Comparison of ENCODE assay signal across 9 mouse cellular contexts in genomic region chr7:19160115-19160514, GRCm38 (mm10). TPM values are rescaled to one million over a fixed set of nuclear protein-coding genes. Genes with fewer than 3 reads are reported as not detected.
DNase-seq lines count a peak whose midpoint lies in the region; ATAC-seq and TF ChIP-seq lines count a peak whose summit lies in the region.
"Had no signal": no experiment of that assay in that cellular context is flagged by ENCODE, and none has a peak within 500 bp of the region (broad histone marks: within the 10 kb centered on the region; RNA-seq: fewer than 3 reads in every experiment).

No protein-coding gene starts in this region.

- no peak overlapping the region for H3K27ac ChIP-seq in heart, embryonic 15.5 days
- no peak overlapping the region for H3K27ac ChIP-seq in intestine, embryonic 14.5 days (ENCODE audit: low read depth)
- H3K27ac ChIP-seq: macrophage had no signal

- intact Hi-C loops in heart, postnatal 10 days (cut with DNase I) = no loop called here

- peaks cover 13% of the 10 kb centered on the region; the same call in 1 of the 2 replicates for H3K36me3 ChIP-seq in heart, embryonic 15.5 days
- H3K36me3 ChIP-seq in intestine, embryonic 14.5 days (ENCODE audit: control insufficient read depth, insufficient read depth, low read length) = peaks cover 5% of the 10 kb centered on the region; the same call in 1 of the 2 replicates

- WGBS in heart, embryonic 15.5 days = 2% methylated on average over 20 of the region's 20 CpGs
- 3% methylated on average over 20 of the region's 20 CpGs for WGBS in intestine, embryonic 14.5 days

- H3K4me1 ChIP-seq in heart, embryonic 15.5 days (replicated peaks) = peaks cover 43% of the 10 kb centered on the region
- H3K4me1 ChIP-seq in intestine, embryonic 14.5 days (replicated peaks; ENCODE audit: control insufficient read depth, insufficient read depth, low read length) = peaks cover 27% of the 10 kb centered on the region

- H3K27me3 ChIP-seq in heart, embryonic 15.5 days = peaks cover 17% of the 10 kb centered on the region
- H3K27me3 ChIP-seq in intestine, embryonic 14.5 days (replicated peaks; ENCODE audit: control insufficient read depth, insufficient read depth, low read length) = peaks cover 19% of the 10 kb centered on the region

- no peak for TF ChIP-seq POLR2A in brain, embryonic 14.5 days (IDR thresholded peaks at IDR 0.05; ENCODE audit: borderline replicate concordance, extremely low read depth, insufficient read depth, insufficient read length, poor library complexity, severe bottlenecking)

- ATAC-seq in heart, embryonic 15.5 days (replicated peaks; ENCODE audit: insufficient number of reproducible peaks, insufficient read depth, low FRiP score, low read depth) = no peak
- ATAC-seq in intestine, embryonic 14.5 days (replicated peaks; ENCODE audit: low FRiP score, low TSS enrichment, low read depth) = peak; percentile 54
- peak; percentile 28 for ATAC-seq in megakaryocyte progenitor cell, adult 5-6 weeks (replicated peaks; ENCODE audit: poor library complexity)

- no peak for TF ChIP-seq CTCF in brain, embryonic 14.5 days (IDR thresholded peaks at IDR 0.05; ENCODE audit: borderline replicate concordance, extremely low read depth, insufficient read depth, insufficient read length)

- H3K9me3 ChIP-seq in heart, embryonic 15.5 days (replicated peaks) = no peaks in the 10 kb centered on the region
- no peaks in the 10 kb centered on the region for H3K9me3 ChIP-seq in intestine, embryonic 14.5 days (ENCODE audit: control insufficient read depth, low read length)

- peak overlapping the region; percentile 34 for H3K4me3 ChIP-seq in heart, embryonic 15.5 days
- H3K4me3 ChIP-seq in intestine, embryonic 14.5 days (ENCODE audit: low read depth, low read length) = peak overlapping the region; percentile 31

- H3K4me2 ChIP-seq in heart, embryonic 15.5 days = peak overlapping the region; percentile 70
- peak overlapping the region; percentile 68 for H3K4me2 ChIP-seq in intestine, embryonic 14.5 days (ENCODE audit: low read length)

- peak overlapping the region; percentile 35; the same call in 1 of the 2 replicates for H3K9ac ChIP-seq in heart, embryonic 15.5 days
- peak overlapping the region; percentile 18; the same call in 1 of the 2 replicates for H3K9ac ChIP-seq in intestine, embryonic 14.5 days (ENCODE audit: low read length)

- DNase-seq in heart, postnatal 10 days = no peak
- DNase-seq in brain, embryonic 14.5 days (ENCODE audit: low read depth) = peak; percentile 55
- DNase-seq in intestine, embryonic 14.5 days (ENCODE audit: low spot score) = peak; percentile 86
- no peak for DNase-seq in layer of hippocampus, postnatal 36 days
- no peak for DNase-seq in frontal cortex, postnatal 14 days (ENCODE audit: low spot score in 2 of 2)
- DNase-seq in spleen, adult 12 weeks (ENCODE audit: low spot score) = no peak

RNA-seq across cellular contexts. Expression of gene Gipr, which starts 5.8 kb away (rescaled TPM):
- polyA plus RNA-seq in heart, embryonic 15.5 days (2015; fragmentation: Nextera tagmentation; extraction: Ambion mirVana) = 73.8 and 73.9 TPM in 2 replicates
- under 1 TPM; 0.50 to 0.69 TPM for total RNA-seq in heart, postnatal 10 days (2021)
- polyA plus RNA-seq in brain, embryonic 14.5 days (2012; rRNA removed) = 9.6 and 24.5 TPM in 2 replicates
- polyA plus RNA-seq in intestine, embryonic 14.5 days (2014; fragmentation: Nextera tagmentation; extraction: Ambion mirVana) = 2.2 and 2.7 TPM in 2 replicates
- not detected in 2 replicates for total RNA-seq in megakaryocyte progenitor cell, adult 5-6 weeks (2015)
- not detected in 2 replicates for total RNA-seq in megakaryocyte progenitor cell, adult 5-6 weeks (2017)
- total RNA-seq in layer of hippocampus, postnatal 36 days (2021) = 1 to 10 TPM in 1 of 2 experiments, under 1 TPM in 1; 0.62 to 1.9 TPM
- polyA plus RNA-seq: macrophage had no signal

RNA-seq across cellular contexts. Expression of gene Snrpd2, which starts 10.6 kb away (rescaled TPM):
- 93.2 and 96.6 TPM in 2 replicates for polyA plus RNA-seq in heart, embryonic 15.5 days (2015; fragmentation: Nextera tagmentation; extraction: Ambion mirVana)
- 10 to 100 TPM; 77.1 to 81.0 TPM for total RNA-seq in heart, postnatal 10 days (2021)
- polyA plus RNA-seq in brain, embryonic 14.5 days (2012; rRNA removed) = 95.5 and 107 TPM in 2 replicates
- 166 and 167 TPM in 2 replicates for polyA plus RNA-seq in intestine, embryonic 14.5 days (2014; fragmentation: Nextera tagmentation; extraction: Ambion mirVana)
- total RNA-seq in megakaryocyte progenitor cell, adult 5-6 weeks (2015) = 106 and 117 TPM in 2 replicates
- total RNA-seq in megakaryocyte progenitor cell, adult 5-6 weeks (2017) = 78.6 and 83.9 TPM in 2 replicates
- 10 to 100 TPM; 79.1 to 79.2 TPM for total RNA-seq in layer of hippocampus, postnatal 36 days (2021)

RNA-seq across cellular contexts. Expression of gene Qpctl, which starts 11.0 kb away (rescaled TPM):
- polyA plus RNA-seq in heart, embryonic 15.5 days (2015; fragmentation: Nextera tagmentation; extraction: Ambion mirVana) = 8.8 and 10.0 TPM in 2 replicates
- total RNA-seq in heart, postnatal 10 days (2021) = 1 to 10 TPM; 6.4 to 8.2 TPM
- polyA plus RNA-seq in brain, embryonic 14.5 days (2012; rRNA removed) = 18.3 and 20.8 TPM in 2 replicates
- 10.1 and 11.0 TPM in 2 replicates for polyA plus RNA-seq in intestine, embryonic 14.5 days (2014; fragmentation: Nextera tagmentation; extraction: Ambion mirVana)
- total RNA-seq in megakaryocyte progenitor cell, adult 5-6 weeks (2015) = 6.5 and 6.9 TPM in 2 replicates
- total RNA-seq in megakaryocyte progenitor cell, adult 5-6 weeks (2017) = 3.4 and 5.6 TPM in 2 replicates
- 10 to 100 TPM; 18.1 to 18.6 TPM for total RNA-seq in layer of hippocampus, postnatal 36 days (2021)

RNA-seq across cellular contexts. Expression of gene Eml2, which starts 16.1 kb away (rescaled TPM):
- polyA plus RNA-seq in heart, embryonic 15.5 days (2015; fragmentation: Nextera tagmentation; extraction: Ambion mirVana) = 18.9 and 21.0 TPM in 2 replicates
- total RNA-seq in heart, postnatal 10 days (2021) = 10 to 100 TPM; 47.8 to 56.5 TPM
- polyA plus RNA-seq in brain, embryonic 14.5 days (2012; rRNA removed) = 42.4 and 48.3 TPM in 2 replicates
- polyA plus RNA-seq in intestine, embryonic 14.5 days (2014; fragmentation: Nextera tagmentation; extraction: Ambion mirVana) = 1.9 and 2.9 TPM in 2 replicates
- total RNA-seq in megakaryocyte progenitor cell, adult 5-6 weeks (2015) = 4.3 and 5.5 TPM in 2 replicates
- total RNA-seq in megakaryocyte progenitor cell, adult 5-6 weeks (2017) = 8.0 and 15.1 TPM in 2 replicates
- total RNA-seq in layer of hippocampus, postnatal 36 days (2021) = 100 to 1,000 TPM; 145 to 149 TPM

RNA-seq across cellular contexts. Expression of gene Fbxo46, which starts 40.5 kb away (rescaled TPM):
- polyA plus RNA-seq in heart, embryonic 15.5 days (2015; fragmentation: Nextera tagmentation; extraction: Ambion mirVana) = 7.3 and 9.6 TPM in 2 replicates
- 1 to 10 TPM; 5.5 to 7.6 TPM for total RNA-seq in heart, postnatal 10 days (2021)
- 15.9 and 18.1 TPM in 2 replicates for polyA plus RNA-seq in brain, embryonic 14.5 days (2012; rRNA removed)
- 8.1 and 8.8 TPM in 2 replicates for polyA plus RNA-seq in intestine, embryonic 14.5 days (2014; fragmentation: Nextera tagmentation; extraction: Ambion mirVana)
- total RNA-seq in megakaryocyte progenitor cell, adult 5-6 weeks (2015) = 2.0 and 2.1 TPM in 2 replicates
- 4.2 and 5.0 TPM in 2 replicates for total RNA-seq in megakaryocyte progenitor cell, adult 5-6 weeks (2017)
- total RNA-seq in layer of hippocampus, postnatal 36 days (2021) = 10 to 100 TPM; 14.2 to 14.3 TPM

Comparison
In these comparisons a context has a peak if more than half of its experiments do, and no peak if none do; other contexts are left out.
1. DNase-seq: peak in brain, embryonic 14.5 days (single experiment) and intestine, embryonic 14.5 days (single experiment); none in heart, postnatal 10 days (0 of 2), layer of hippocampus, postnatal 36 days (0 of 2), frontal cortex, postnatal 14 days (0 of 2) and spleen, adult 12 weeks (single experiment).